ENCODE assay signal across 9 mouse cellular contexts in the genomic region with DNA sequence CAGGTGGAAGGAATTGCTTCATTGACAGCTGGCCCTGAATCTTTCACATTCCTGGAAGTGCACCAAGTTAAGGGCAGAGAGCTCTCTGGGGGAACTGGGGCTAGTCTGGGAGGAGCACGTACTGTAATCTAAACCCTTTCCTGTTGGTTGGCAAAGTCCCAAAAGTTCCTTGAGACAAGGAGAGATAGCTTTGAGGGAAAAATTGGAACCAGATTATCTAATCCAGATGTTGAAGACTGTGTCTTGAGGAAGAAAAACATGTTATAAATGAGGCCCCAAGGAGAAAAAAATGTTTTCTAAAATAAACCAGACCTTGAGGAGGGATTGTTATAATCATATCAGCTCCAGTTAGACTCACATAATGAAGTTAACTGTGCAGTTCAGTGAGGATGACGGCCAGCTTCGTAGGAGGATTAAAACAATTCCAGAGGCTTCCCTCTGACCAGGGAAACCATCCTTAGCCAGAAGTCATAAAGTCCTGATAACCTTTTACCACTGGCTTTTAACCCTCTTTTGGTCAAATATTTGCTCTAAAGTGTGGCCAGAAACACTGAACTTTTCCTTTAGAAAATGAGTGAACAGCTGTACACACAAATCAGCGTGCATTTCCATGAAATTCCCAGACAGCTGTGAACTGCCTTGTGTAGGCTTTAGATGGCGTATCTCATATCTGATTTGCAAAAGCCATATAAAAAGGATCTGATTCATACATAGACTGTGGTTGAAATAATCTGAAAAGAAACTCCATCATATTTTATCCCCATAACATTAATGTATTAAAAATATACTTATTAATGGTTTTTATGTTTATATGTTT.
A peak's percentile ranks its signal among the peaks of the same experiment; 100 is the strongest.
DNase-seq lines count a peak whose midpoint lies in the region; ATAC-seq lines count a peak whose summit lies in the region.
"Had no signal": no experiment of that assay in that cellular context is flagged by ENCODE, and none has a peak within 500 bp of the region (broad histone marks: within the 10 kb centered on the region; RNA-seq: fewer than 3 reads in every experiment).

No protein-coding gene starts in this region.

- H3K4me1 ChIP-seq in embryonic facial prominence, embryonic 12.5 days: no peaks in the 10 kb centered on the region
- no peaks in the 10 kb centered on the region for H3K4me1 ChIP-seq in heart, embryonic 14.5 days (ENCODE audit: control insufficient read depth in 2 of 2, insufficient read depth in 2 of 2, low read length in 2 of 2)
- H3K4me1 ChIP-seq: liver, embryonic 15.5 days had no signal

- H3K27ac ChIP-seq in embryonic facial prominence, embryonic 12.5 days: 0 out of 2 replicates have a peak overlapping the region, but pooled peaks have one; percentile 57
- no peak overlapping the region for H3K27ac ChIP-seq in heart, embryonic 14.5 days (replicated peaks in 1 of 2; ENCODE audit: control insufficient read depth in 1 of 2, insufficient read depth in 1 of 2, low read depth in 2 of 2, low read length in 2 of 2)
- H3K27ac ChIP-seq: liver, embryonic 15.5 days had no signal

- WGBS in embryonic facial prominence, embryonic 12.5 days: 42% methylated on average over 5 of the region's 5 CpGs
- 45% methylated on average over 5 of the region's 5 CpGs for WGBS in heart, embryonic 14.5 days

- intact Hi-C loops in left cerebral cortex, postnatal 4 days (cut with DNase I): no loop called here

- no peak overlapping the region for H3K4me2 ChIP-seq in embryonic facial prominence, embryonic 12.5 days (replicated peaks)
- no peak overlapping the region for H3K4me2 ChIP-seq in heart, embryonic 14.5 days (ENCODE audit: low read length)
- H3K4me2 ChIP-seq: liver, embryonic 15.5 days had no signal

- H3K27me3 ChIP-seq in embryonic facial prominence, embryonic 12.5 days: no peaks in the 10 kb centered on the region
- H3K27me3 ChIP-seq in heart, embryonic 14.5 days (ENCODE audit: control insufficient read depth, insufficient read depth, low read length): no peaks in the 10 kb centered on the region
- H3K27me3 ChIP-seq: liver, embryonic 15.5 days had no signal

- ATAC-seq in embryonic facial prominence, embryonic 12.5 days (ENCODE audit: insufficient number of reproducible peaks, insufficient read depth, low FRiP score, low TSS enrichment): peak; percentile 90
- ATAC-seq in heart, embryonic 14.5 days (ENCODE audit: insufficient number of reproducible peaks, insufficient read depth, low FRiP score, low read depth): peak; percentile 68; the same call in 1 of the 2 replicates

- H3K36me3 ChIP-seq in embryonic facial prominence, embryonic 12.5 days: no peaks in the 10 kb centered on the region
- H3K36me3 ChIP-seq in heart, embryonic 14.5 days (ENCODE audit: control insufficient read depth, insufficient read depth, low read length): no peaks in the 10 kb centered on the region
- H3K36me3 ChIP-seq: liver, embryonic 15.5 days had no signal

- peak; percentile 44 for DNase-seq in ovary, adult 18-20 months (ENCODE audit: low spot score)
- DNase-seq in ovary, postnatal 10 days (ENCODE audit: low spot score): no peak
- DNase-seq in mesoderm, embryonic 11.5 days (ENCODE audit: low read depth, low spot score): peak; percentile 75
- DNase-seq in left cerebral cortex, postnatal 4 days: no peak
- no peak for DNase-seq in thymus, adult 18-20 months
- DNase-seq: cerebellum, postnatal 10 days had no signal

- no peak overlapping the region for H3K4me3 ChIP-seq in embryonic facial prominence, embryonic 12.5 days
- no peak overlapping the region for H3K4me3 ChIP-seq in heart, embryonic 14.5 days (ENCODE audit: control insufficient read depth in 1 of 2, insufficient read depth in 1 of 2, low read depth in 1 of 2, low read length in 2 of 2)
- H3K4me3 ChIP-seq: liver, embryonic 15.5 days had no signal

- H3K9ac ChIP-seq in embryonic facial prominence, embryonic 12.5 days: no peak overlapping the region
- no peak overlapping the region for H3K9ac ChIP-seq in heart, embryonic 14.5 days (ENCODE audit: low read length)
- H3K9ac ChIP-seq: liver, embryonic 15.5 days had no signal

- no peaks in the 10 kb centered on the region for H3K9me3 ChIP-seq in embryonic facial prominence, embryonic 12.5 days
- H3K9me3 ChIP-seq in heart, embryonic 14.5 days (ENCODE audit: control insufficient read depth, low read length): no peaks in the 10 kb centered on the region
- H3K9me3 ChIP-seq: liver, embryonic 15.5 days had no signal

Comparison
In these comparisons a context has a peak if more than half of its experiments do, and no peak if none do; other contexts are left out.
1. DNase-seq: peak in ovary, adult 18-20 months (single experiment) and mesoderm, embryonic 11.5 days (single experiment); none in ovary, postnatal 10 days (single experiment), left cerebral cortex, postnatal 4 days (single experiment) and thymus, adult 18-20 months (0 of 2).